Mouse (Mus musculus): ENCODE results near the gene Npl. TPM values are rescaled to one million over a fixed set of nuclear protein-coding genes. Genes with fewer than 3 reads are reported as not detected.

The Npl gene
- polyA plus RNA-seq, 1 experiment = 10.0 TPM

GRCm38 (mm10) chr1:153564701-153565100, 14.9 kb upstream of the Npl start:
- Histone ChIP-seq H3K27ac (ENCODE audit: insufficient read depth, low read length) (no peak overlapping the region), H3K4me1 (ENCODE audit: control insufficient read depth, insufficient read depth, low read length) (peaks cover 1% of the 10 kb centered on the region), H3K9ac (ENCODE audit: low read depth, poor library complexity, severe bottlenecking) (no peak overlapping the region), H3K27me3 (ENCODE audit: control insufficient read depth, insufficient read depth, low read length, poor library complexity, severe bottlenecking) (no peaks in the 10 kb centered on the region), H3K4me3 (ENCODE audit: low read depth, low read length) (no peak overlapping the region), H3K9me3 (replicated peaks; ENCODE audit: control insufficient read depth, insufficient read depth, low read length, poor library complexity, severe bottlenecking) (no peaks in the 10 kb centered on the region), H3K36me3 (ENCODE audit: control insufficient read depth, insufficient read depth, low read length, poor library complexity, severe bottlenecking) (no peaks in the 10 kb centered on the region)
- TF ChIP-seq CTCF (IDR thresholded peaks at IDR 0.05; ENCODE audit: low read depth, low read length) (no peak), EP300 (IDR thresholded peaks at IDR 0.05; ENCODE audit: insufficient read depth, low read depth, low read length) (no peak), POLR2A (IDR thresholded peaks at IDR 0.05; ENCODE audit: insufficient read depth, low read length) (no peak)

GRCm38 (mm10) chr1:153563675-153564074, 13.8 kb upstream of the Npl start:
- Histone ChIP-seq H3K9me3 (replicated peaks; ENCODE audit: control insufficient read depth, insufficient read depth, low read length, poor library complexity, severe bottlenecking) (no peaks in the 10 kb centered on the region), H3K36me3 (ENCODE audit: control insufficient read depth, insufficient read depth, low read length, poor library complexity, severe bottlenecking) (no peaks in the 10 kb centered on the region), H3K9ac (ENCODE audit: low read depth, poor library complexity, severe bottlenecking) (no peak overlapping the region), H3K27me3 (ENCODE audit: control insufficient read depth, insufficient read depth, low read length, poor library complexity, severe bottlenecking) (no peaks in the 10 kb centered on the region), H3K27ac (ENCODE audit: insufficient read depth, low read length) (no peak overlapping the region), H3K4me1 (ENCODE audit: control insufficient read depth, insufficient read depth, low read length) (peaks cover 1% of the 10 kb centered on the region), H3K4me3 (ENCODE audit: low read depth, low read length) (no peak overlapping the region)
- TF ChIP-seq CTCF (IDR thresholded peaks at IDR 0.05; ENCODE audit: low read depth, low read length) (peak; percentile 58), POLR2A (IDR thresholded peaks at IDR 0.05; ENCODE audit: insufficient read depth, low read length) (no peak)

- H3K9ac ChIP-seq (ENCODE audit: low read depth, poor library complexity, severe bottlenecking) = no peak overlapping the region
- H3K4me3 ChIP-seq (ENCODE audit: low read depth, low read length) = no peak overlapping the region
- no peaks in the 10 kb centered on the region for H3K27me3 ChIP-seq (ENCODE audit: control insufficient read depth, insufficient read depth, low read length, poor library complexity, severe bottlenecking)
- no peak for TF ChIP-seq CTCF (IDR thresholded peaks at IDR 0.05; ENCODE audit: low read depth, low read length)
- TF ChIP-seq POLR2A (IDR thresholded peaks at IDR 0.05; ENCODE audit: insufficient read depth, low read length) = no peak
- TF ChIP-seq EP300 (IDR thresholded peaks at IDR 0.05; ENCODE audit: insufficient read depth, low read depth, low read length) = peak; percentile 38; the same call in 1 of the 2 replicates
- H3K27ac ChIP-seq (ENCODE audit: insufficient read depth, low read length) = no peak overlapping the region
- peaks cover 1% of the 10 kb centered on the region for H3K4me1 ChIP-seq (ENCODE audit: control insufficient read depth, insufficient read depth, low read length)
- no peaks in the 10 kb centered on the region for H3K36me3 ChIP-seq (ENCODE audit: control insufficient read depth, insufficient read depth, low read length, poor library complexity, severe bottlenecking)
- no peaks in the 10 kb centered on the region for H3K9me3 ChIP-seq (replicated peaks; ENCODE audit: control insufficient read depth, insufficient read depth, low read length, poor library complexity, severe bottlenecking)
Measured at GRCm38 (mm10) chr1:153560805-153561204, 11.0 kb upstream of the Npl start.

- Histone ChIP-seq H3K27me3 (ENCODE audit: control insufficient read depth, insufficient read depth, low read length, poor library complexity, severe bottlenecking) (no peaks in the 10 kb centered on the region), H3K4me1 (ENCODE audit: control insufficient read depth, insufficient read depth, low read length) (peaks cover 1% of the 10 kb centered on the region), H3K27ac (ENCODE audit: insufficient read depth, low read length) (no peak overlapping the region), H3K9me3 (replicated peaks; ENCODE audit: control insufficient read depth, insufficient read depth, low read length, poor library complexity, severe bottlenecking) (no peaks in the 10 kb centered on the region), H3K4me3 (ENCODE audit: low read depth, low read length) (no peak overlapping the region), H3K9ac (ENCODE audit: low read depth, poor library complexity, severe bottlenecking) (no peak overlapping the region), H3K36me3 (ENCODE audit: control insufficient read depth, insufficient read depth, low read length, poor library complexity, severe bottlenecking) (no peaks in the 10 kb centered on the region)
- TF ChIP-seq CTCF (IDR thresholded peaks at IDR 0.05; ENCODE audit: low read depth, low read length) (no peak), POLR2A (IDR thresholded peaks at IDR 0.05; ENCODE audit: insufficient read depth, low read length) (no peak), EP300 (IDR thresholded peaks at IDR 0.05; ENCODE audit: insufficient read depth, low read depth, low read length) (no peak)
Measured at GRCm38 (mm10) chr1:153559701-153560100, 9.9 kb upstream of the Npl start.

GRCm38 (mm10) chr1:153559126-153559647, 9.3 kb upstream of the Npl start:
- no peaks in the 10 kb centered on the region for H3K36me3 ChIP-seq (ENCODE audit: control insufficient read depth, insufficient read depth, low read length, poor library complexity, severe bottlenecking)
- no peaks in the 10 kb centered on the region for H3K27me3 ChIP-seq (ENCODE audit: control insufficient read depth, insufficient read depth, low read length, poor library complexity, severe bottlenecking)
- TF ChIP-seq CTCF (IDR thresholded peaks at IDR 0.05; ENCODE audit: low read depth, low read length) (peak; percentile 85), POLR2A (IDR thresholded peaks at IDR 0.05; ENCODE audit: insufficient read depth, low read length) (no peak)
- H3K4me1 ChIP-seq (ENCODE audit: control insufficient read depth, insufficient read depth, low read length) = peaks cover 1% of the 10 kb centered on the region
- H3K9ac ChIP-seq (ENCODE audit: low read depth, poor library complexity, severe bottlenecking) = no peak overlapping the region
- H3K9me3 ChIP-seq (replicated peaks; ENCODE audit: control insufficient read depth, insufficient read depth, low read length, poor library complexity, severe bottlenecking) = no peaks in the 10 kb centered on the region
- no peak overlapping the region for H3K27ac ChIP-seq (ENCODE audit: insufficient read depth, low read length)
- no peak overlapping the region for H3K4me3 ChIP-seq (ENCODE audit: low read depth, low read length)

GRCm38 (mm10) chr1:153556896-153557295, 7.1 kb upstream of the Npl start:
- H3K4me1 ChIP-seq (ENCODE audit: control insufficient read depth, insufficient read depth, low read length) = peaks cover 1% of the 10 kb centered on the region
- H3K27me3 ChIP-seq (ENCODE audit: control insufficient read depth, insufficient read depth, low read length, poor library complexity, severe bottlenecking) = no peaks in the 10 kb centered on the region
- H3K27ac ChIP-seq (ENCODE audit: insufficient read depth, low read length) = no peak overlapping the region
- H3K4me3 ChIP-seq (ENCODE audit: low read depth, low read length) = no peak overlapping the region
- no peak overlapping the region for H3K9ac ChIP-seq (ENCODE audit: low read depth, poor library complexity, severe bottlenecking)
- H3K9me3 ChIP-seq (replicated peaks; ENCODE audit: control insufficient read depth, insufficient read depth, low read length, poor library complexity, severe bottlenecking) = no peaks in the 10 kb centered on the region
- H3K36me3 ChIP-seq (ENCODE audit: control insufficient read depth, insufficient read depth, low read length, poor library complexity, severe bottlenecking) = no peaks in the 10 kb centered on the region
- TF ChIP-seq POLR2A (IDR thresholded peaks at IDR 0.05; ENCODE audit: insufficient read depth, low read length) (no peak), EP300 (IDR thresholded peaks at IDR 0.05; ENCODE audit: insufficient read depth, low read depth, low read length) (no peak), CTCF (IDR thresholded peaks at IDR 0.05; ENCODE audit: low read depth, low read length) (no peak)
